Mouse (Mus musculus): Measurements from ENCODE around the gene Phlda3.

DNA sequence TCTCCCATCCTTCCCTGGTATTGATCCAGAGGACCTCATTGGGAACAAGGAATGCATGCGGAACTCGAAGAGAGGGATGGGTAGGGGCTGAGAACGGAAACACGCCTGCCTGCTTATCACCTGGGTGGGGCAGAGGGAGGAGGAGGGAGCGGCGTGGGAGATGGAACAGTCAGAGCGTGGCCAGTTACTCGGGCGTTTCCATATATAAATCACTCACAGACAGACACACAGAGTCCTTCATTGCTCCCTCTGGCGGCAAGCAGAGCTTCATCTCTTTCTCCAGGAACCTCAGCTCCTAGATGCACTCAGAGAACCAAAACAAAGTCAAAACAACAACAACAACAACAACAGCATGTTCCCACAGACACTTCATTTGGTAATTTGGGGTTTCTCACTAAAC is 22.8 kb downstream of the Phlda3 start:
- TF ChIP-seq POLR2A (IDR thresholded peaks at IDR 0.05; ENCODE audit: insufficient read length, low read depth): no peak
- TF ChIP-seq POLR2AphosphoS2 (IDR thresholded peaks at IDR 0.05; ENCODE audit: insufficient read length, low read depth): no peak
- no peak for TF ChIP-seq MYOG (IDR thresholded peaks at IDR 0.05; ENCODE audit: control insufficient read depth in 1 of 3, insufficient read depth in 1 of 3, insufficient read length in 2 of 3, low read depth in 2 of 3)
- TF ChIP-seq MYOD1 (IDR thresholded peaks at IDR 0.05; ENCODE audit: control insufficient read depth in 1 of 3, insufficient read length in 2 of 3, low read depth in 2 of 3): no peak
- no peak for TF ChIP-seq TCF12 (IDR thresholded peaks at IDR 0.05; ENCODE audit: insufficient read depth, poor library complexity, severe bottlenecking)
